In the genomic region with DNA sequence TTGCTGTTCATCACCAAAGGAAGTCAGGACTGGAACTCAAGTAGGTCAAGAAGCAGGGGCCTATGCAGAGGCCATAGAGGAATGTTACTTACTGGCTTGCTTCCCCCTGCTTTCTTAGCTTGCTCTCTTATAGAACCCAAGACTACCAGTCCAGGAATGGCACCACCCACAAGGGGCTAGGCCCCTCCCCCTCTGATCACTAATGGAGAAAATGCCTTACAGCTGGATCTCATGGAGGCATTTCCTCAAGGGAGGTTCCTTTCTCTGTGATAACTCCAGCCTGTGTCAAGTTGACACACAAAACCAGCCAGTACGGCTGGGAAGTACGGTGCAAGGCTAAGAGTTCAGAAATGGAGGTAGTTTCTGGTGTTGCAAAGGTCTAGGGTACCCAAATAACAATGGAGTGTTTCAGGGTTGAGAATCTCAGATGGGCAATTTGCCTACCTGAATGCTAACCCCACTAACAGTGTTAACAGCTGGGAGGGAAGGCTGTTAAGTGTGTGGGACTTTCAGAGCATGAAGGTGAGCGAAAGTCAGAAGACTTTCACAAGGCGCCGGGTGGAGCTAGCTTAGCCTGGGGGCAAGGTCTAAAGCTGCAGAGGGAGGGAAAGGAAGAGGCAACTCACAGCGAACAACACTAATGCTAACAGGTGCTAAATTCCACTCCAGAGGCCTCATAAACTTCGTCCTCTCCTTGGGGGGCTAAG, we compare ENCODE assay signal across 10 mouse cellular contexts. TPM values are rescaled to one million over a fixed set of nuclear protein-coding genes. Genes with fewer than 3 reads are reported as not detected.
DNase-seq lines count a peak whose midpoint lies in the region; ATAC-seq and TF ChIP-seq lines count a peak whose summit lies in the region.
"Had no signal": no experiment of that assay in that cellular context is flagged by ENCODE, and none has a peak within 500 bp of the region (broad histone marks: within the 10 kb centered on the region; RNA-seq: fewer than 3 reads in every experiment).

No protein-coding gene starts in this region.

- no peak for DNase-seq in gastrocnemius, adult 2 months
- DNase-seq in gastrocnemius, postnatal 25 days = no peak
- DNase-seq in testis, postnatal 14 days (ENCODE audit: low spot score) = no peak
- peak; percentile 80 for DNase-seq in kidney, postnatal 10 days
- no peak for DNase-seq in frontal cortex, postnatal 10 days (ENCODE audit: low spot score in 2 of 2)
- no peak for DNase-seq in c-Kit-positive CD71-positive TER-119-positive erythroid progenitor cells, embryonic 14.5 days (ENCODE audit: low spot score)

- intact Hi-C loops in gastrocnemius, adult 2 months (cut with DNase I) = loop anchor here (5.0 kb wide), 1 partner anchor 126 kb away; no protein-coding TSS in a partner anchor

- ATAC-seq in hindbrain, embryonic 16.5 days = no peak

- H3K4me1 ChIP-seq in testis, adult 2 months (ENCODE audit: control insufficient read depth, insufficient read depth, low read length) = peaks cover 21% of the 10 kb centered on the region
- H3K4me1 ChIP-seq in hindbrain, embryonic 16.5 days (ENCODE audit: control insufficient read depth, insufficient read depth, low read depth, low read length) = peaks cover 28% of the 10 kb centered on the region

- no peaks in the 10 kb centered on the region for H3K36me3 ChIP-seq in testis, adult 2 months (ENCODE audit: control insufficient read depth, insufficient read depth, low read length)
- no peaks in the 10 kb centered on the region for H3K36me3 ChIP-seq in hindbrain, embryonic 16.5 days (ENCODE audit: control insufficient read depth, insufficient read depth, low read length)
- H3K36me3 ChIP-seq: heart, embryonic 15.5 days had no signal

- peaks cover 3% of the 10 kb centered on the region; the same call in 1 of the 2 replicates for H3K27me3 ChIP-seq in testis, adult 2 months (ENCODE audit: control insufficient read depth, insufficient read depth, low read length)
- peaks cover 30% of the 10 kb centered on the region for H3K27me3 ChIP-seq in hindbrain, embryonic 16.5 days (replicated peaks; ENCODE audit: control insufficient read depth, insufficient read depth, low read length)

- no peaks in the 10 kb centered on the region for H3K9me3 ChIP-seq in hindbrain, embryonic 16.5 days (ENCODE audit: control insufficient read depth, low read length)
- H3K9me3 ChIP-seq: heart, embryonic 15.5 days had no signal

- no peak for TF ChIP-seq CTCF in gastrocnemius, adult 2 months (IDR thresholded peaks at IDR 0.05)
- no peak for TF ChIP-seq CTCF in testis, adult 2 months (IDR thresholded peaks at IDR 0.05; ENCODE audit: control insufficient read depth, insufficient read depth, insufficient replicate concordance, low read depth, low read length)

- 29% methylated on average over 7 of the region's 7 CpGs for WGBS in hindbrain, embryonic 16.5 days

- no peak overlapping the region for H3K9ac ChIP-seq in hindbrain, embryonic 16.5 days (ENCODE audit: low read depth, low read length)
- H3K9ac ChIP-seq: heart, embryonic 15.5 days had no signal

- H3K27ac ChIP-seq in gastrocnemius, adult 2 months = peak overlapping the region; percentile 100
- H3K27ac ChIP-seq in testis, adult 2 months (ENCODE audit: control insufficient read depth, insufficient read depth, low read depth, low read length) = peak overlapping the region; percentile 78; the same call in 1 of the 2 replicates
- no peak overlapping the region for H3K27ac ChIP-seq in hindbrain, embryonic 16.5 days (ENCODE audit: low read depth, low read length)
- H3K27ac ChIP-seq: heart, embryonic 15.5 days; macrophage had no signal

- no peak for TF ChIP-seq POLR2A in testis, adult 2 months (IDR thresholded peaks at IDR 0.05; ENCODE audit: control insufficient read depth, low read depth, low read length)

- peak overlapping the region; percentile 78 for H3K4me3 ChIP-seq in gastrocnemius, adult 2 months
- no peak overlapping the region for H3K4me3 ChIP-seq in testis, adult 2 months (ENCODE audit: control insufficient read depth, low read depth, low read length)
- H3K4me3 ChIP-seq in hindbrain, embryonic 16.5 days (ENCODE audit: low read length) = no peak overlapping the region
- H3K4me3 ChIP-seq: heart, embryonic 15.5 days had no signal

- no peak overlapping the region for H3K4me2 ChIP-seq in hindbrain, embryonic 16.5 days (ENCODE audit: low read length)

RNA-seq across cellular contexts. Expression of a gene that starts 8.2 kb away (rescaled TPM):
- total RNA-seq in gastrocnemius, adult 2 months (2021) = 100 to 1,000 TPM; 144 to 162 TPM
- 100 to 1,000 TPM in 1 of 2 experiments, 10 to 100 TPM in 1; 98.1 to 101 TPM for total RNA-seq in gastrocnemius, postnatal 25 days (2021)
- 19.7 and 21.4 TPM in 2 replicates for polyA plus RNA-seq in testis, adult 2 months (2012; rRNA removed)
- 3.8 and 4.9 TPM in 2 replicates for polyA plus RNA-seq in hindbrain, embryonic 16.5 days (2015; fragmentation: Nextera tagmentation; extraction: Ambion mirVana)
